Mouse (Mus musculus) ES-Bruce4 (cell line): Measurements from ENCODE around the gene Acot12.

Source experiments
- CTCF ChIP-seq: IDR thresholded peaks from one replicate; pipeline ENCODE4 v1.8.1; 2011; ENCODE audit warnings: low read depth, low read length
- EP300 ChIP-seq: IDR thresholded peaks from 2 replicates; pipeline ENCODE4 v1.6.1; 2011; ENCODE audit warnings: low read depth, low read length; ENCODE audit not compliant: insufficient read depth
- POLR2A ChIP-seq: IDR thresholded peaks from one replicate; pipeline ENCODE4 v1.8.1; 2011; ENCODE audit warnings: low read length; ENCODE audit not compliant: insufficient read depth

DNA sequence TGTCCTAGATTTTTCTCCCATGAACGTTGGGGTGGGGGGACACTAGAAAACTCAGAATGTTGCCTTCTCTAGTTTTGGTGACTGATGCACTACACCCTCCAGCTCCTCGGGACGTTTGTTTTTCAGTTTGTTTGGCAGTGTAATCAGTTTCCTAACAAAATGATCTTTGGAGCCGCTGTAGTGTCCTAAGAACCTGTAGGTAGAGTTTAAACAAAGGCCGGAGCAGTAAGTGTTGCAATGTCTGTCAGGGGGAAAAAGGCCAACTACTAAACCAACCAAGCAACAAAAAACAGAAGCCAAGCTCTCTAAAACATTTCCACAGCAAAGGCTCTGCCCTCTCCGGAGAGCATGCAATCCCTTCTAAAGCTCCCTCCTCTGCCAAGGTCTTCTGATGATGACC, 461 bp upstream of the Acot12 start:
- TF ChIP-seq POLR2A = no peak
- TF ChIP-seq CTCF = no peak
- TF ChIP-seq EP300 = no peak
